Comparison of ENCODE assay signal across 10 mouse cellular contexts in the genomic region with DNA sequence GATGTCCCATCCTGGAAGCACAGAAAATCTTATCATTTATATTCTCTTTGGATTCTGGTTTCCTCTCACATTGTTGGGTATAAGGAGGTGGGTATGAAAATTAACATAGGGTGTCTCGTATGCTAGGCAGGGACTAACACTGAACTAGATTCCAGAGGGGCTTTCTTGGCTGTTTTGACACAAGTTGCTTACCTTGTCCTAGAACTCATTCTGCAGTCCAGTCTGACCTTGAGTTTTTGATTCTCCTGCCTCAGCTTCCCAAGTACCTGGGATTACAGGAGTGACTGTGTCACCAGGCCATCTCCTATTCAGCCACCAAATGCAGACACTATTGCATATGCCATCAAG. TPM values are rescaled to one million over a fixed set of nuclear protein-coding genes. Genes with fewer than 3 reads are reported as not detected.
DNase-seq lines count a peak whose midpoint lies in the region; ATAC-seq and TF ChIP-seq lines count a peak whose summit lies in the region.
"Had no signal": no experiment of that assay in that cellular context is flagged by ENCODE, and none has a peak within 500 bp of the region (broad histone marks: within the 10 kb centered on the region; RNA-seq: fewer than 3 reads in every experiment).

No protein-coding gene starts in this region.

- H3K9me3 ChIP-seq in forebrain, embryonic 12.5 days, result no peaks in the 10 kb centered on the region
- H3K9me3 ChIP-seq in forebrain, embryonic 14.5 days (replicated peaks; ENCODE audit: control insufficient read depth, low read length), result no peaks in the 10 kb centered on the region
- H3K9me3 ChIP-seq in embryonic facial prominence, embryonic 12.5 days, result no peaks in the 10 kb centered on the region

- peak overlapping the region; percentile 75; the same call in 1 of the 2 replicates for H3K4me2 ChIP-seq in forebrain, embryonic 12.5 days
- H3K4me2 ChIP-seq in forebrain, embryonic 14.5 days (ENCODE audit: low read length), result no peak overlapping the region
- 0 out of 2 replicates have a peak overlapping the region, but pooled peaks have one; percentile 75 for H3K4me2 ChIP-seq in embryonic facial prominence, embryonic 12.5 days (replicated peaks)
- H3K4me2 ChIP-seq in myocyte (ENCODE audit: low read depth), result peak overlapping the region; percentile 97

- H3K27me3 ChIP-seq in forebrain, embryonic 12.5 days, result peaks cover 95% of the 10 kb centered on the region
- H3K27me3 ChIP-seq in forebrain, embryonic 14.5 days (replicated peaks; ENCODE audit: control insufficient read depth, insufficient read depth, low read length), result peaks cover 44% of the 10 kb centered on the region
- H3K27me3 ChIP-seq in embryonic facial prominence, embryonic 12.5 days, result peaks cover 92% of the 10 kb centered on the region
- no peaks in the 10 kb centered on the region for H3K27me3 ChIP-seq in myocyte (ENCODE audit: control insufficient read depth, insufficient read depth, insufficient read length)

- peaks cover 27% of the 10 kb centered on the region for H3K4me1 ChIP-seq in forebrain, embryonic 12.5 days
- peaks cover 17% of the 10 kb centered on the region for H3K4me1 ChIP-seq in forebrain, embryonic 14.5 days (ENCODE audit: control insufficient read depth, insufficient read depth, low read length)
- H3K4me1 ChIP-seq in embryonic facial prominence, embryonic 12.5 days, result peaks cover 17% of the 10 kb centered on the region

- no peak for TF ChIP-seq POLR2A in myocyte (IDR thresholded peaks at IDR 0.05; ENCODE audit: insufficient read length, low read depth)

- 70% methylated on average over 1 of the region's 1 CpGs for WGBS in forebrain, embryonic 12.5 days
- 90% methylated on average over 1 of the region's 1 CpGs for WGBS in forebrain, embryonic 14.5 days
- 74% methylated on average over 1 of the region's 1 CpGs for WGBS in embryonic facial prominence, embryonic 12.5 days

- H3K27ac ChIP-seq in forebrain, embryonic 12.5 days, result no peak overlapping the region
- no peak overlapping the region for H3K27ac ChIP-seq in forebrain, embryonic 14.5 days (ENCODE audit: low read depth, low read length)
- peak overlapping the region; percentile 97 for H3K27ac ChIP-seq in layer of hippocampus, adult 2 months
- H3K27ac ChIP-seq in embryonic facial prominence, embryonic 12.5 days, result no peak overlapping the region

- no peaks in the 10 kb centered on the region for H3K36me3 ChIP-seq in forebrain, embryonic 12.5 days (replicated peaks)
- H3K36me3 ChIP-seq in forebrain, embryonic 14.5 days (ENCODE audit: control insufficient read depth, insufficient read depth, low read length), result no peaks in the 10 kb centered on the region
- no peaks in the 10 kb centered on the region for H3K36me3 ChIP-seq in embryonic facial prominence, embryonic 12.5 days
- no peaks in the 10 kb centered on the region for H3K36me3 ChIP-seq in myocyte (ENCODE audit: control insufficient read depth, insufficient read depth)

- no peak for TF ChIP-seq CTCF in layer of hippocampus, adult 2 months (conservative IDR thresholded peaks at IDR 0.05)

- peak overlapping the region; percentile 44; the same call in 1 of the 2 replicates for H3K4me3 ChIP-seq in forebrain, embryonic 12.5 days (replicated peaks)
- H3K4me3 ChIP-seq in forebrain, embryonic 14.5 days (ENCODE audit: low read depth, low read length), result no peak overlapping the region
- peak overlapping the region; percentile 70 for H3K4me3 ChIP-seq in layer of hippocampus, adult 2 months
- no peak overlapping the region for H3K4me3 ChIP-seq in embryonic facial prominence, embryonic 12.5 days
- H3K4me3 ChIP-seq in myocyte, result peak overlapping the region; percentile 91

- ATAC-seq in forebrain, embryonic 12.5 days (ENCODE audit: low FRiP score), result no peak
- ATAC-seq in forebrain, embryonic 14.5 days, result no peak
- ATAC-seq in embryonic facial prominence, embryonic 12.5 days (ENCODE audit: insufficient number of reproducible peaks, insufficient read depth, low FRiP score, low TSS enrichment), result no peak
- no peak for ATAC-seq in cerebellum, adult (ENCODE audit: insufficient number of reproducible peaks, low FRiP score, low TSS enrichment)

- peaks cover 14% of the 10 kb centered on the region for H3K79me2 ChIP-seq in myocyte (ENCODE audit: control insufficient read depth, insufficient read depth)

- no peak overlapping the region for H3K9ac ChIP-seq in forebrain, embryonic 12.5 days
- H3K9ac ChIP-seq in forebrain, embryonic 14.5 days (ENCODE audit: low read length), result no peak overlapping the region
- no peak overlapping the region for H3K9ac ChIP-seq in embryonic facial prominence, embryonic 12.5 days

- H3ac ChIP-seq in myocyte (ENCODE audit: control insufficient read depth, insufficient read length), result no peak overlapping the region

- DNase-seq in forebrain, embryonic 14.5 days (ENCODE audit: low spot score), result no peak
- DNase-seq in layer of hippocampus, adult 2 months (ENCODE audit: low spot score in 2 of 2), result no peak
- DNase-seq in layer of hippocampus, adult 8-10 months (ENCODE audit: low spot score in 2 of 2), result no peak
- DNase-seq in cerebellum, adult 9-11 months, result no peak
- DNase-seq: kidney, adult 11 months had no signal

TF ChIP-seq in myocyte, 11 proteins besides CTCF, POLR2A, EP300 and RAD21:
- TF ChIP-seq REST (IDR thresholded peaks at IDR 0.05; ENCODE audit: insufficient read depth, insufficient read length) (no peak), SRF (IDR thresholded peaks at IDR 0.05; ENCODE audit: control insufficient read depth, insufficient read length, low read depth) (no peak), MAX (IDR thresholded peaks at IDR 0.05; ENCODE audit: low read depth) (no peak), MYOG (IDR thresholded peaks at IDR 0.05; ENCODE audit: control insufficient read depth in 1 of 3, insufficient read depth in 1 of 3, insufficient read length in 2 of 3, low read depth in 2 of 3) (no peak), E2F4 (IDR thresholded peaks at IDR 0.05; ENCODE audit: insufficient read depth) (no peak), USF1 (IDR thresholded peaks at IDR 0.05; ENCODE audit: low read depth) (no peak), POLR2AphosphoS2 (IDR thresholded peaks at IDR 0.05; ENCODE audit: insufficient read length, low read depth) (no peak), CEBPB (IDR thresholded peaks at IDR 0.05; ENCODE audit: insufficient read depth, poor library complexity, severe bottlenecking) (no peak), TCF3 (IDR thresholded peaks at IDR 0.05; ENCODE audit: insufficient read length, low read depth) (no peak), TCF12 (IDR thresholded peaks at IDR 0.05; ENCODE audit: insufficient read depth, poor library complexity, severe bottlenecking) (no peak), MYOD1 (IDR thresholded peaks at IDR 0.05; ENCODE audit: control insufficient read depth in 1 of 3, insufficient read length in 2 of 3, low read depth in 2 of 3) (no peak)

RNA-seq across cellular contexts. Expression of gene Mt1, which starts 1.7 kb away (rescaled TPM):
- 64.4 and 76.2 TPM in 2 replicates for polyA plus RNA-seq in forebrain, embryonic 12.5 days (2016; fragmentation: Nextera tagmentation; extraction: Ambion mirVana)
- 77.2 and 110 TPM in 2 replicates for polyA plus RNA-seq in forebrain, embryonic 14.5 days (2014; fragmentation: Nextera tagmentation; extraction: Ambion mirVana)
- total RNA-seq in layer of hippocampus, adult 2 months (2021), result 100 to 1,000 TPM; 636 to 650 TPM
- 1,000 to 10,000 TPM in 1 of 4 experiments, 100 to 1,000 TPM in 3; 351 to 1,100 (median 605) TPM for total RNA-seq in layer of hippocampus, adult 8-10 months (2022)
- 73.2 and 73.3 TPM in 2 replicates for polyA plus RNA-seq in embryonic facial prominence, embryonic 12.5 days (2016; fragmentation: Nextera tagmentation; extraction: Ambion mirVana)
- polyA plus RNA-seq in myocyte (2012; fragmentation: generic; extraction: Trizol), result 1,165 TPM

RNA-seq across cellular contexts. Expression of gene Mt2, which starts 8.1 kb away (rescaled TPM):
- polyA plus RNA-seq in forebrain, embryonic 12.5 days (2016; fragmentation: Nextera tagmentation; extraction: Ambion mirVana), result 34.1 and 35.0 TPM in 2 replicates
- polyA plus RNA-seq in forebrain, embryonic 14.5 days (2014; fragmentation: Nextera tagmentation; extraction: Ambion mirVana), result 29.4 and 47.5 TPM in 2 replicates
- 100 to 1,000 TPM; 545 to 546 TPM for total RNA-seq in layer of hippocampus, adult 2 months (2021)
- total RNA-seq in layer of hippocampus, adult 8-10 months (2022), result 1,000 to 10,000 TPM in 1 of 4 experiments, 100 to 1,000 TPM in 3; 368 to 1,095 (median 602) TPM
- 28.6 and 37.7 TPM in 2 replicates for polyA plus RNA-seq in embryonic facial prominence, embryonic 12.5 days (2016; fragmentation: Nextera tagmentation; extraction: Ambion mirVana)
- polyA plus RNA-seq in myocyte (2012; fragmentation: generic; extraction: Trizol), result 699 TPM

RNA-seq across cellular contexts. Expression of gene Mt3, which starts 28.1 kb away (rescaled TPM):
- 82.2 and 103 TPM in 2 replicates for polyA plus RNA-seq in forebrain, embryonic 12.5 days (2016; fragmentation: Nextera tagmentation; extraction: Ambion mirVana)
- polyA plus RNA-seq in forebrain, embryonic 14.5 days (2014; fragmentation: Nextera tagmentation; extraction: Ambion mirVana), result 237 and 306 TPM in 2 replicates
- total RNA-seq in layer of hippocampus, adult 2 months (2021), result 1,000 to 10,000 TPM; 1,175 to 1,192 TPM
- 1,000 to 10,000 TPM in 2 of 4 experiments, 100 to 1,000 TPM in 2; 946 to 1,303 (median 1,087) TPM for total RNA-seq in layer of hippocampus, adult 8-10 months (2022)
- 4.7 and 5.7 TPM in 2 replicates for polyA plus RNA-seq in embryonic facial prominence, embryonic 12.5 days (2016; fragmentation: Nextera tagmentation; extraction: Ambion mirVana)
- 0.32 TPM for polyA plus RNA-seq in myocyte (2012; fragmentation: generic; extraction: Trizol)

RNA-seq across cellular contexts. Expression of gene Nup93, which starts 33.8 kb away (rescaled TPM):
- 110 and 121 TPM in 2 replicates for polyA plus RNA-seq in forebrain, embryonic 12.5 days (2016; fragmentation: Nextera tagmentation; extraction: Ambion mirVana)
- polyA plus RNA-seq in forebrain, embryonic 14.5 days (2014; fragmentation: Nextera tagmentation; extraction: Ambion mirVana), result 65.2 and 72.6 TPM in 2 replicates
- total RNA-seq in layer of hippocampus, adult 2 months (2021), result 10 to 100 TPM; 62.9 to 66.3 TPM
- total RNA-seq in layer of hippocampus, adult 8-10 months (2022), result 10 to 100 TPM; 56.4 to 66.3 (median 63.1) TPM
- 110 TPM in 2 replicates for polyA plus RNA-seq in embryonic facial prominence, embryonic 12.5 days (2016; fragmentation: Nextera tagmentation; extraction: Ambion mirVana)
- polyA plus RNA-seq in myocyte (2012; fragmentation: generic; extraction: Trizol), result 38.1 TPM

RNA-seq across cellular contexts. Expression of gene Mt4, which starts 43.5 kb away (rescaled TPM):
- polyA plus RNA-seq in forebrain, embryonic 12.5 days (2016; fragmentation: Nextera tagmentation; extraction: Ambion mirVana), result not detected in 2 replicates
- not detected in 2 replicates for polyA plus RNA-seq in forebrain, embryonic 14.5 days (2014; fragmentation: Nextera tagmentation; extraction: Ambion mirVana)
- not detected for total RNA-seq in layer of hippocampus, adult 2 months (2021)
- total RNA-seq in layer of hippocampus, adult 8-10 months (2022), result not detected
- not detected in 2 replicates for polyA plus RNA-seq in embryonic facial prominence, embryonic 12.5 days (2016; fragmentation: Nextera tagmentation; extraction: Ambion mirVana)
- not detected for polyA plus RNA-seq in myocyte (2012; fragmentation: generic; extraction: Trizol)
- total RNA-seq: adrenal gland, adult 18-20 months had no signal

Comparison
In these comparisons a context has a peak if more than half of its experiments do, and no peak if none do; other contexts are left out.
1. H3K4me3 ChIP-seq: peak in forebrain, embryonic 12.5 days (single experiment), layer of hippocampus, adult 2 months (single experiment) and myocyte (single experiment); none in forebrain, embryonic 14.5 days (single experiment) and embryonic facial prominence, embryonic 12.5 days (single experiment).
2. RNA of gene Mt1, which starts 1.7 kb away (polyA plus RNA-seq): 1,165 TPM in myocyte (single experiment); 77.2 to 110 TPM in forebrain, embryonic 14.5 days, 64.4 to 76.2 TPM in forebrain, embryonic 12.5 days and 73.2 to 73.3 TPM in embryonic facial prominence, embryonic 12.5 days; every median in the first group is over 10 times any median in the second.
3. RNA of gene Mt2, which starts 8.1 kb away (polyA plus RNA-seq): 699 TPM in myocyte (single experiment); 29.4 to 47.5 TPM in forebrain, embryonic 14.5 days, 28.6 to 37.7 TPM in embryonic facial prominence, embryonic 12.5 days and 34.1 to 35.0 TPM in forebrain, embryonic 12.5 days; every median in the first group is over 10 times any median in the second.
4. RNA of gene Mt3, which starts 28.1 kb away (polyA plus RNA-seq): 237 to 306 TPM in forebrain, embryonic 14.5 days and 82.2 to 103 TPM in forebrain, embryonic 12.5 days; 4.7 to 5.7 TPM in embryonic facial prominence, embryonic 12.5 days and 0.32 TPM in myocyte (single experiment); every median in the first group is over 10 times any median in the second.